Mouse (Mus musculus) spleen, adult 2 months (tissue): ENCODE results near the gene Fermt3.

Source experiments
- CTCF ChIP-seq: fragments of 200-500 bp; IDR thresholded peaks from 2 replicates; pipeline ENCODE4 v1.5.1; 2011; ENCODE audit warnings: mild to moderate bottlenecking, inconsistent platforms; ENCODE audit not compliant: insufficient read depth, insufficient read length, insufficient replicate concordance; ENCODE audit errors: extremely low read depth
- POLR2A ChIP-seq: fragments of 200-500 bp; IDR thresholded peaks from 2 replicates; pipeline ENCODE4 v1.6.1; 2011; ENCODE audit warnings: low read depth, low read length, inconsistent platforms

- TF ChIP-seq CTCF (0 out of 2 replicates have a peak, but pooled peaks have one; percentile 7), POLR2A (peak; percentile 19)
Measured at GRCm38 (mm10) chr19:6992011-6992858, 27.0 kb downstream of the Fermt3 start, which contains the start of gene Dnajc4.
